Mouse (Mus musculus) retina, postnatal 7 days (tissue): ENCODE measurements around the gene 4931406P16Rik.

Experiments
- DNase-seq: peaks from one replicate; pipeline ENCODE4 v3.0.0-alpha.2; 2012; ENCODE audit warnings: low read depth, low spot score

The 4931406P16Rik gene

DNA sequence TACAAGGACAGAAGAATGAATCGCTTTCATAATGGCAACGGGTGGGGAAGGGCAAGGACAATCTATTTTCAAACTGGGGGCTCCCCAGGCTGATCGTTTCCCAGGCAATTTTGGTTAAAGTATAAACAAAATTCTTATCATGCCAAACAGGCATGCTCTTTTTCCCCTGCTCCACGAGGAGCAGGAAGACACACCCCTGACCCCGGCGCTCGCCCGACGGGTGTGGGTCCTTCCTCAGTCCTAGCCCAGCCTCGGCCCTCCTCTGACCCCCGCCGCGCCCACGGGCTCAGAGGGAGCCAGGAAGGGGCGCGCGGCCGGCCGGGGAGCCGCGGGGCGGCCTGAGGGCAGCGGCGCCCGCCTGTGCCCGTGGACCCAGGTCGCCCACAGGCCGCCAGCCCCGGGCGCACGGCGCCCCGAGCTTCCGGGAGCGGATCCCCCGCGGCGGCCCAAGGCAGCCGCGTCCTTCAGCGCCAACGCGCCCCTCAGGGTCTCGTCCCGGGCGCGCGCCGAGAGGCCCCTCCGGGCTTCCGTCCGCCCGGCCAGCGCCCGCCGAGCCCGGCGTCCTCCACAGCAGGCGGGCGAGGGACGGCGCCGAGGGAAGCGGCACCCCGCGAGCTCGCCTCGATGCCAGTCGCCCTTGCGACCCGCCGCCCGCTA, 437 bp downstream of the 4931406P16Rik start:
- no peak for DNase-seq

DNA sequence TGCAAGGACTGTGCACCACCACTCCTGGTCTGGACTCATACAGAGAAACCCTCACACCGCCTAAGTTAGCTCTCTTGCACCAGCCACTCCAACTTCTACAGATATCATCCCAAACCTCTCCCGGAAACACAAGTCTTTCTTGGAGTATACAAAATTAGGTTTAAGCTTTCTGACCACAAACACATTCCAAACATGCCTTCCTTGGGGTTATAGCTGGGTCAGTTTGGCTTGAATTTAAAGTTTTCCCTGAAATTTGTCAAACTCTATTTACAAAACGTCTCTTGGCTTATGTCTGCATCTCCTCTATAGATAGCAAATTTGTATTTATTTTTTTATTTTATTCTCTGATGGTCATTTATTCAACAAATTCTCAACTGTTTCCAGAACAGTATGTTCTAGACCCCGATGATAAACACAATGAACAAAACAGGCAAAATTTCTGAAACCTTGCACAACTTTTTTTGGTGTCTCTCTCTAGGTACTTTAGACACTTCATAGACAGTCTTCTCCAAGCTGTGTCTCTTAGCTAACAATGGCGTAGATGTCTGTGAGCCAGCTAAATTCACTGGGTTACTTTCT, 4.1 kb downstream of the 4931406P16Rik start:
- DNase-seq: no peak

- no peak for DNase-seq
Measured at GRCm38 (mm10) chr7:34308586-34308985, 4.8 kb downstream of the 4931406P16Rik start.

GRCm38 (mm10) chr7:34305454-34305853, 7.9 kb downstream of the 4931406P16Rik start:
- no peak for DNase-seq

- DNase-seq: no peak
Measured at GRCm38 (mm10) chr7:34302651-34303050, 10.7 kb downstream of the 4931406P16Rik start.

- no peak for DNase-seq
Measured at GRCm38 (mm10) chr7:34301952-34302351, 11.4 kb downstream of the 4931406P16Rik start.

- DNase-seq: no peak
Measured at GRCm38 (mm10) chr7:34298818-34299217, 14.5 kb downstream of the 4931406P16Rik start.

GRCm38 (mm10) chr7:34296124-34296523, 17.2 kb downstream of the 4931406P16Rik start:
- no peak for DNase-seq

GRCm38 (mm10) chr7:34292633-34293032, 20.7 kb downstream of the 4931406P16Rik start:
- no peak for DNase-seq

DNA sequence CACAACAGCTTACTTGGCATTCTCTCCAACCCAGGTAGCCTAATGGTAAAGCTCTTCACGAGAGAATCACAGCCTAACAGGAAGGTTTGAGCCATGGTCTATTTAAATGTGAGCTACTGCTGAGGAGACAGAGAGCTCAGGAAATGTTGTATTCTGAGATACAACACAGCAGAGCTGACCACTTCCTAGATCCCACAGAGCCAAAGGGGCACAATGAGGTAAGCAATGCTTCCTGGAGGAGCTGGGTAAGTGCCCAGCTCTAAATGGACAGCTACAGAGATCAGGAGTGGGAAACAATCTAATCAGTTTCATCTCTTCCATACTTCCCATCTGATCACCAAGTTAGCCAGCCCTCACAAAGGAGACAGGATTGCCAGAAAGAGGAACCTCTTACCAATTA, 22.1 kb downstream of the 4931406P16Rik start:
- DNase-seq: no peak

GRCm38 (mm10) chr7:34290450-34291151, 22.8 kb downstream of the 4931406P16Rik start:
- no peak for DNase-seq

- no peak for DNase-seq
Measured at GRCm38 (mm10) chr7:34277656-34278055, 35.7 kb downstream of the 4931406P16Rik start.

DNA sequence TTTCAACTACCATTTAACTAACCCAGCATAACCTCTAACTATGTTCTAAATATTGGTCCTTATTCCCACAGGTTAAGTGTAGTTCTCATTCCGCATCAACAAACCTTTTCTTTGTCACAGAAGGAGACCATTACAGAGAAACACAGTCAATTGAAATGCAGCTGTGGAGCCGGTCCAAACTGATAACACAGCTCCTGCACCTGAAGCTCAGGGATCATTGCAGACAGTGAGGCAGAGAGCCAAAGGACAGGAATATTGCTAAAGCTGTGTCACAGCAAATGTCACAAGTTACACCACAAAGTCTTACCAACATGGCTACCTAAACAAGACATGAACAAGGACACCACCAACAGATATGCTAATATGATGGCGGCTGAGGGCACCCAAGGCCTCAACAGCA, 37.3 kb downstream of the 4931406P16Rik start:
- DNase-seq: no peak

DNA sequence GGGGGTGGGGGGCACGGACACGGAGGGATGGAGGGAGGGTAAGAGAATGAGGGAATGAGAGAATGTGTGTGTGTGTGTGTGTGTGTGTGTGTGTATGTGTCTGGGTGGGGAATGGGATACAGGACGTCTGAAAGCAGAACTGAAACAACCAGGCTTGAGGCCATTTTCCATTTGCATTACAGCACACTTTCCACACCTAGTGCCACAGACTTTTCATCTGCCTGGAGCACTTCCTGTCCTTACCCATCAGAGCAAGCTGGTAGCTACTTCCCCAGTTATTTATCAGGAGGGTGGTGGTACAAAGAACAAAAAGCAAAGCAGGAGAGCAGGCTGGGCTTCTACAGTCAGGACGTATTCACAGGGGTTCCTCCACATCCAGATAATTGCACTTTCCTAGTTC, 40.9 kb downstream of the 4931406P16Rik start:
- no peak for DNase-seq

DNA sequence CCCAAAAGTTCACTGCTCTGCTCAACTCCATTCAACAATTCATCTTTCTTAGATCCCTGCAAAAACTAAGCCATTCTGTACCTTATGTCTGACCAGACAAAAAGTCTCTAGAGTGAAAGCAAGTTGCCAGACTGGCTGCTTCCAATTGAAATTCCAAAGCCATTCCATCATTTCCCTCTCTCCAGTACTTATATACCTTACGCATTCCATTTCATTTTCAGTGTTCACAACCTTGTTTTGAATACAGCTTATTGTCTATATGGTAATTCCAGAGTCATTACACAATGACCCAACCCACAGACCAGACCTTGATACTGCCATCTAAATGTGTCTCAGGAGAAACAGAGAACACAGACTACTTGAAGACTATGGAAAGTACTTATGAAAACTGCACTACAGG, 44.9 kb downstream of the 4931406P16Rik start:
- no peak for DNase-seq

DNA sequence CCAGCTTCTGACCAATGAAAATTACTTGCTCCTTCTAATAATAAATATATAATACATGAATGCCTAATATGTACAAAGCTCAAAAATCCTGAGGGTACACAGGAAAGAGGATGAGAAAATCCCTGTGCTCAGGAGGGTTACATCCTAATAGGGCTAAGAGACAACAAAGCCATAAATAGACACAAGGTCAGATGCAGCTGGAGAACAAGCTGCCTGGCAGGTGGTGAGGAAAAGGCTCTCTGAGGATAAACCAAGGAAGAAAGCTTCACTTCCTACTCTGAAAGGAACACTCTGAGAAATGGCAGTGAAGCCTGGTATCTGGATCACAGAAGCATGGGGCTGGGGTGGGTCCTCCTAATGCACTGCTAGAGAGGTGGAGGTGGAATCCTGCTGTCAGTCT, 46.9 kb downstream of the 4931406P16Rik start:
- DNase-seq: peak; percentile 13

- peak; percentile 53 for DNase-seq
Measured at GRCm38 (mm10) chr7:34265876-34266346, 47.4 kb downstream of the 4931406P16Rik start.

DNA sequence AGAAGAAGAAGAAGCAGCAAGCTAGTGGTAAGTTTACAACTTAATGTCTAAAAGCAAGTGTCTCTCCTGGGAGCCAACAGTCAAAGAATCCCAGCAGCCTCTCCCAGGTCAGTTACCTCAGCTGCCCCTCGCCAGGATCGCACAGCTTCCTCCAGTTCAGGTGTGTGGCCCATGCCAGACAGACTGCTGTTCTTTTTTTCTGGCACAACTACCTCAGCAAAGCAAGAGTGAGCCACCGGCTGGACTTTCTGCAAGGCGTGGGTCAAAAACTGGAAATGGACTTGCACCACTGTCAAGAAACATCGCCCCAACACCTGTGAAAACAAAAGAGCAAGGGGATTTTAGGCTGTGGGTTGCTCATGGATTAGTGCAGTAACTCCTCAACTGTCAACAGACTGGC, 49.9 kb downstream of the 4931406P16Rik start:
- DNase-seq: no peak

GRCm38 (mm10) chr7:34258407-34258806, 54.9 kb downstream of the 4931406P16Rik start:
- no peak for DNase-seq

DNA sequence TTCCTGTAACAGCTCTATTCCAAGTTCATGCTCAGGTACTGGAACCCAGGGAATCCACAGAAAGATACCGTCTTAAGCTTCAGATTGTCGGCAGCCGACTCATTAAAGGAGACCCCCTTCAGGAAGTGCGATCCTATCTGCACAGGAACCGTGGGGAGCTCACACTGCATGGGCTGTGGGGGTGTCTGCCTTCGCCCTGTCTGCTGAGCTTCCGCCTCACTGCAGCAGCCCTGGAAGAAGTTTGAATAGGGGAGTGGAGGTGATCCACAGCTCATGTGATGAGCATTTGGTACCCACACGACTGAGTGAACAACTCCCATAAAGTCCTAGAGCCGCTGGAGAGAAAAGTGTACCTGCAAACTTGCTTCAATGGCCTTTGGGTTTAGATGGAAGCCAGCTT, 56.1 kb downstream of the 4931406P16Rik start:
- no peak for DNase-seq

DNA sequence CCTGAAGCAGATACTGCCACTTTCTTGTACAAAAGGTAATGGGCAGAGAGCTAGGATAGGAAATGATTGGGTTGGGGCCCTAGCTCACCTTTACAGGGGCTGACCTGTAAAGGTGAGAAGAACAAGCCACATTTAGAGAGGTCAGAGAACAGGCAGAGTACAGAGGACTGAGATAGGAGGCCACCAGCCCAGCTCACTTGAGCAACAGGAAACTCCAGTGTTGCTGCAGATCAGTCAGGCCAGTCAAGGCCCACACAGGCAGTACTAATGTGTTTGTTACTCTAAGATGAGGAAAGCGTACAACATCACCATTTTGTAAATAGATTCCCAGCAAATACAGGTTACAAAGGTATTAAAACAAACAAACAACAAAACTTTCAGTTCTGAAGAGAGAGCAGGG, 57.4 kb downstream of the 4931406P16Rik start:
- no peak for DNase-seq

DNA sequence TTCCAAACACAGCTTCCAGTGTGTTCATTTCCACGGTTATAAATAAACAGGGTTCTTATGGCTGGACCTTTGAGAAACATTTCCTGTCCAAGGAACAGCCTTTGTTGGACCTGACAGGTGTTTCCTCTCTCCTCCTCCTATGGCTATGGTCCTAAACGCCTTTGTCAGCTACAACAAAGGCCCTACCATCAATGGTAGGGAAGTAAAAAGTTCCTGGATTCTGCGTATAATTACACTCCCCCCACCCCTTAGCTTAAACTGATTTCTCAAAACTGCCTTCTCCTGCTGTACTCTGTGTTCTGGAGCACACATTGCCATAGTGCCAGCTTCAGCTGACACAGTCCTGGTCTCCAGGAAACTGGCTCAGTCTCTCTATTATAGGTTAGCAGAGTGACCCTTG, 58.2 kb downstream of the 4931406P16Rik start:
- no peak for DNase-seq

- no peak for DNase-seq
Measured at GRCm38 (mm10) chr7:34252030-34252429, 61.3 kb downstream of the 4931406P16Rik start.
